Mouse (Mus musculus): ENCODE data around the gene Pclo. TPM values are rescaled to one million over a fixed set of nuclear protein-coding genes. Genes with fewer than 3 reads are reported as not detected.
"Not testable (repeated sequence)": the region's sequence is repeated elsewhere in the genome, so short reads cannot be mapped to it uniquely, and the experiment has no call there.

Pclo gene
- under 1 TPM; 0.29 to 0.37 TPM for total RNA-seq (2021)
- long read RNA-seq, experiment 1: 0 reads
- long read RNA-seq, experiment 2: 0 reads

GRCm38 (mm10) chr5:14514631-14515523 is at the start of gene Pclo:
TSS of gene Pclo (plus strand) at chr5:14514918.
- intact Hi-C loops (cut with DNase I): no loop called here
- peak; percentile 62 to 65 for DNase-seq

GRCm38 (mm10) chr5:14494431-14494830 is 20.3 kb upstream of the Pclo start:
- intact Hi-C loops (cut with DNase I); DNase-seq: not testable (repeated sequence)

GRCm38 (mm10) chr5:14508522-14508921 is 6.2 kb upstream of the Pclo start:
- intact Hi-C loops (cut with DNase I): no loop called here
- no peak for DNase-seq

GRCm38 (mm10) chr5:14509621-14510020 is 5.1 kb upstream of the Pclo start:
- DNase-seq: no peak
- intact Hi-C loops (cut with DNase I): no loop called here

GRCm38 (mm10) chr5:14518131-14518832 is 3.6 kb downstream of the Pclo start:
- DNase-seq: no peak
- intact Hi-C loops (cut with DNase I): no loop called here

GRCm38 (mm10) chr5:14522006-14522405 is 7.3 kb downstream of the Pclo start:
- DNase-seq: no peak
- intact Hi-C loops (cut with DNase I): no loop called here

- DNase-seq: peak in 1 of 2 experiments; percentile 3
- intact Hi-C loops (cut with DNase I): no loop called here
These were observed 11.3 kb downstream of the Pclo start for GRCm38 (mm10) chr5:14526038-14526437.

- DNase-seq: no peak
- intact Hi-C loops (cut with DNase I): no loop called here
These were observed 13.1 kb downstream of the Pclo start for GRCm38 (mm10) chr5:14527796-14528195.

GRCm38 (mm10) chr5:14531906-14532305 is 17.2 kb downstream of the Pclo start:
- intact Hi-C loops (cut with DNase I): no loop called here
- DNase-seq: no peak

- intact Hi-C loops (cut with DNase I): no loop called here
- DNase-seq: no peak
These were observed 24.6 kb downstream of the Pclo start for GRCm38 (mm10) chr5:14539346-14539745.

- intact Hi-C loops (cut with DNase I): no loop called here
- DNase-seq: no peak
These were observed 25.4 kb downstream of the Pclo start for GRCm38 (mm10) chr5:14539961-14540627.

- intact Hi-C loops (cut with DNase I): no loop called here
- no peak for DNase-seq
These were observed 60.9 kb downstream of the Pclo start for GRCm38 (mm10) chr5:14575626-14576025.

GRCm38 (mm10) chr5:14591479-14591878 is 76.8 kb downstream of the Pclo start:
- intact Hi-C loops (cut with DNase I): no loop called here
- DNase-seq: no peak

GRCm38 (mm10) chr5:14595426-14596013 is 80.8 kb downstream of the Pclo start:
- intact Hi-C loops (cut with DNase I): no loop called here
- no peak for DNase-seq

GRCm38 (mm10) chr5:14608318-14608717 is 93.6 kb downstream of the Pclo start:
- no peak for DNase-seq
- intact Hi-C loops (cut with DNase I): no loop called here

GRCm38 (mm10) chr5:14621146-14621545 is 106.4 kb downstream of the Pclo start:
- intact Hi-C loops (cut with DNase I): no loop called here
- DNase-seq: no peak

- intact Hi-C loops (cut with DNase I): no loop called here
- DNase-seq: no peak
These were observed 108.6 kb downstream of the Pclo start for GRCm38 (mm10) chr5:14623360-14623759.

- intact Hi-C loops (cut with DNase I): no loop called here
- DNase-seq: no peak
These were observed 126.5 kb downstream of the Pclo start for GRCm38 (mm10) chr5:14641260-14641659.

GRCm38 (mm10) chr5:14645856-14646255 is 131.1 kb downstream of the Pclo start:
- DNase-seq: no peak
- intact Hi-C loops (cut with DNase I): no loop called here

GRCm38 (mm10) chr5:14660637-14661036 is 145.9 kb downstream of the Pclo start:
- intact Hi-C loops (cut with DNase I): no loop called here

GRCm38 (mm10) chr5:14662180-14662579 is 147.5 kb downstream of the Pclo start:
- intact Hi-C loops (cut with DNase I): no loop called here
- no peak for DNase-seq

More at GRCm38 (mm10) chr5:14660637-14661036, 145.9 kb downstream of the Pclo start:
- DNase-seq: no peak
